Mouse (Mus musculus): ENCODE measurements around the gene Tnfsf12. TPM values are rescaled to one million over a fixed set of nuclear protein-coding genes. Genes with fewer than 3 reads are reported as not detected.
"Not testable (repeated sequence)": the region's sequence is repeated elsewhere in the genome, so short reads cannot be mapped to it uniquely, and the experiment has no call there.

Gene Tnfsf12
- polyA plus RNA-seq (2015; fragmentation: Nextera tagmentation; extraction: Ambion mirVana) = 6.9 and 9.7 TPM in 2 replicates

GRCm38 (mm10) chr11:69695361-69696181 is at the start of gene Tnfsf12, which contains the start of gene Tnfsfm13:
Gene Tnfsf12 (minus strand): TSS chr11:69695849.
Gene Tnfsfm13 (minus strand): TSS chr11:69696098.
- peak within 1 kb of the TSS; percentile 89 for H3K27ac ChIP-seq (replicated peaks)

GRCm38 (mm10) chr11:69731408-69731807 is 35.8 kb upstream of the Tnfsf12 start:
- ATAC-seq (ENCODE audit: low FRiP score, low TSS enrichment); H3K4me3 ChIP-seq (ENCODE audit: low read depth, low read length); H3K9ac ChIP-seq (ENCODE audit: low read length); DNase-seq (ENCODE audit: low spot score); H3K4me2 ChIP-seq (replicated peaks; ENCODE audit: low read depth); H3K27me3 ChIP-seq (ENCODE audit: control insufficient read depth, insufficient read depth, low read length); H3K27ac ChIP-seq (replicated peaks); H3K9me3 ChIP-seq (ENCODE audit: control insufficient read depth, low read length); H3K4me1 ChIP-seq (replicated peaks; ENCODE audit: control insufficient read depth, insufficient read depth): not testable (repeated sequence)
- 61% methylated on average over 3 of the region's 3 CpGs for WGBS
- peak; percentile 55 for TF ChIP-seq CTCF (IDR thresholded peaks at IDR 0.05; ENCODE audit: low read depth)
- H3K36me3 ChIP-seq (ENCODE audit: control insufficient read depth, insufficient read depth, low read length) = peaks cover 20% of the 10 kb centered on the region

More at GRCm38 (mm10) chr11:69695361-69696181, at the start of gene Tnfsf12, which contains the start of gene Tnfsfm13:
- WGBS = 3% methylated on average over 34 of the region's 41 CpGs
- ATAC-seq (ENCODE audit: low FRiP score, low TSS enrichment) (peak; percentile 75), DNase-seq (ENCODE audit: low spot score) (peak; percentile 65)
- peak within 1 kb of the TSS; percentile 84 for H3K4me2 ChIP-seq (replicated peaks; ENCODE audit: low read depth)
- no peaks in the 10 kb centered on the region for H3K4me1 ChIP-seq (replicated peaks; ENCODE audit: control insufficient read depth, insufficient read depth)
- peak within 1 kb of the TSS; percentile 80 for H3K9ac ChIP-seq (ENCODE audit: low read length)
- no peaks in the 10 kb centered on the region for H3K36me3 ChIP-seq (ENCODE audit: control insufficient read depth, insufficient read depth, low read length)
- no peaks in the 10 kb centered on the region for H3K27me3 ChIP-seq (ENCODE audit: control insufficient read depth, insufficient read depth, low read length)
- TF ChIP-seq EP300 (optimal IDR thresholded peaks at IDR 0.05) = no peak
- TF ChIP-seq CTCF (IDR thresholded peaks at IDR 0.05; ENCODE audit: low read depth) = peak; percentile 40
- H3K9me3 ChIP-seq (ENCODE audit: control insufficient read depth, low read length) = no peaks in the 10 kb centered on the region
- peak within 1 kb of the TSS; percentile 61 for H3K4me3 ChIP-seq (ENCODE audit: low read depth, low read length)

DNA sequence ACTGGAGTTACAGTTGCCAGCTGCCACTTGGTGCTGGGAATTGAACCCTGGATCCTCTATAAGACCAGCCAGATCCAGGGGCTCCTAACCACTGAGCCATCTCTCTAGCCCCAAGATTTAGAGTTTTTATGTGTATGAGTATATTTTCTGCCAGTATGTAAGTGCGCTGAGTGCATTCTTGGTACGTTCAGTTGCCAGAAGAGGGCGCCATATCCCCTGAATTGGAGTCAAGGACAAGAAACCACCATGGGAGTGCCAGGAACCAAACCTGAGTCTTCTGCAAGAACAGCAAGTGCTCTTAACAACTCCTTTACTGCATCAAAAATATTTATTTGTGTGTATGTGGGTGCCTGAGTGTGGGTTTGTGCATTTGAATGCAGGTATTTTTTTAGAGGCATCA is 33.4 kb upstream of the Tnfsf12 start:
- Histone ChIP-seq H3K9me3 (ENCODE audit: control insufficient read depth, low read length) (no peaks in the 10 kb centered on the region), H3K4me2 (replicated peaks; ENCODE audit: low read depth) (no peak overlapping the region), H3K4me1 (replicated peaks; ENCODE audit: control insufficient read depth, insufficient read depth) (no peaks in the 10 kb centered on the region), H3K36me3 (ENCODE audit: control insufficient read depth, insufficient read depth, low read length) (peaks cover 2% of the 10 kb centered on the region; the same call in 1 of the 2 replicates), H3K9ac (ENCODE audit: low read length) (no peak overlapping the region), H3K4me3 (ENCODE audit: low read depth, low read length) (no peak overlapping the region), H3K27me3 (ENCODE audit: control insufficient read depth, insufficient read depth, low read length) (no peaks in the 10 kb centered on the region), H3K27ac (replicated peaks) (no peak overlapping the region)
- TF ChIP-seq CTCF (IDR thresholded peaks at IDR 0.05; ENCODE audit: low read depth) (peak; percentile 71), EP300 (optimal IDR thresholded peaks at IDR 0.05) (no peak)
- 26% methylated on average over 3 of the region's 3 CpGs for WGBS
- DNase-seq (ENCODE audit: low spot score) = peak; percentile 74
- ATAC-seq (ENCODE audit: low FRiP score, low TSS enrichment) = no peak

DNA sequence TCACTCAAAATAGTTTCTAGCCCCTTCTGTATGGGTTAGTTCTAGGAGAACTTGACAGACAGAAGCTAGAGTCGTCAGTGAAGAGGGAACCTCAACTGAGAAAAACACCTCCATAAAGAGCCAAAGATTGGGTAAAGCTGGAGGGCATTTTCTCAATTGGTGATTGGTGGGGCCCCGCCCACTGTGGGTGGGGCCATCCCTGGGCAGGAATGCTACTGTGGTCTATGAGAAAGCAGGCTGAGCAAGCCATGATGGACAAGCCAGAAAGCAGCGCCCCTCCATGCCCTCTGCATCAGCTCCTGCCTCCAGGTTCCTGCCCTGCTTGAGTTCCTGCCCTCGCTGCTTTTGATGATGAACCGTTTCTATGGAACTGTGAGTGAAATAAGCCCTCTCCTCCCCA is 30.3 kb upstream of the Tnfsf12 start:
- Histone ChIP-seq H3K4me3 (ENCODE audit: low read depth, low read length) (no peak overlapping the region), H3K9me3 (ENCODE audit: control insufficient read depth, low read length) (no peaks in the 10 kb centered on the region), H3K4me1 (replicated peaks; ENCODE audit: control insufficient read depth, insufficient read depth) (no peaks in the 10 kb centered on the region), H3K27ac (replicated peaks) (no peak overlapping the region), H3K9ac (ENCODE audit: low read length) (no peak overlapping the region), H3K36me3 (ENCODE audit: control insufficient read depth, insufficient read depth, low read length) (no peaks in the 10 kb centered on the region), H3K4me2 (replicated peaks; ENCODE audit: low read depth) (no peak overlapping the region), H3K27me3 (ENCODE audit: control insufficient read depth, insufficient read depth, low read length) (no peaks in the 10 kb centered on the region)
- no peak for DNase-seq (ENCODE audit: low spot score)
- no peak for ATAC-seq (ENCODE audit: low FRiP score, low TSS enrichment)
- TF ChIP-seq CTCF (IDR thresholded peaks at IDR 0.05; ENCODE audit: low read depth) (no peak), EP300 (optimal IDR thresholded peaks at IDR 0.05) (no peak)
- 34% methylated on average over 5 of the region's 5 CpGs for WGBS

DNA sequence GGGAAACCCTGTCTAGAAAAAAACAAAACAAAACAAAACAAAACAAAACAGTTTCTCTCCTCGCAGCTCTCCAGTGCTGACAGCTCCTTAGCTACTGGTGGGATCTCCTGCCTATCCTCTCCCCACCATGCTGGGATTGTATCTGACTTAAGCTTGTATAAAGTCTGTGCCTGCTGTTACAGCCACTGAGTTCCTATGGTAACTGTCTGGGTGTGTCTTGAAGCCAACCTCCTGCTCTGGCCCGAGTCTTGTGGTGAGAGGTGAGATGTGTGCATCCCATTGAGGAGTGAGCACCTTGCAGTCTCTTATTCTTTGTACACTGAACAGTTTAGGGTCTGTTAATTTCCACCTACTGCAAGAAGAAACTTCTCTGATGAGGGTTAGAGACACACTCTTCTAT is 27.4 kb upstream of the Tnfsf12 start:
- Histone ChIP-seq H3K4me3 (ENCODE audit: low read depth, low read length) (no peak overlapping the region), H3K4me2 (replicated peaks; ENCODE audit: low read depth) (no peak overlapping the region), H3K9ac (ENCODE audit: low read length) (no peak overlapping the region), H3K36me3 (ENCODE audit: control insufficient read depth, insufficient read depth, low read length) (no peaks in the 10 kb centered on the region), H3K9me3 (ENCODE audit: control insufficient read depth, low read length) (no peaks in the 10 kb centered on the region), H3K27ac (replicated peaks) (no peak overlapping the region), H3K27me3 (ENCODE audit: control insufficient read depth, insufficient read depth, low read length) (no peaks in the 10 kb centered on the region), H3K4me1 (replicated peaks; ENCODE audit: control insufficient read depth, insufficient read depth) (no peaks in the 10 kb centered on the region)
- no peak for DNase-seq (ENCODE audit: low spot score)
- no peak for ATAC-seq (ENCODE audit: low FRiP score, low TSS enrichment)
- TF ChIP-seq CTCF (IDR thresholded peaks at IDR 0.05; ENCODE audit: low read depth) (no peak), EP300 (optimal IDR thresholded peaks at IDR 0.05) (no peak)
- 40% methylated on average over 2 of the region's 2 CpGs for WGBS

DNA sequence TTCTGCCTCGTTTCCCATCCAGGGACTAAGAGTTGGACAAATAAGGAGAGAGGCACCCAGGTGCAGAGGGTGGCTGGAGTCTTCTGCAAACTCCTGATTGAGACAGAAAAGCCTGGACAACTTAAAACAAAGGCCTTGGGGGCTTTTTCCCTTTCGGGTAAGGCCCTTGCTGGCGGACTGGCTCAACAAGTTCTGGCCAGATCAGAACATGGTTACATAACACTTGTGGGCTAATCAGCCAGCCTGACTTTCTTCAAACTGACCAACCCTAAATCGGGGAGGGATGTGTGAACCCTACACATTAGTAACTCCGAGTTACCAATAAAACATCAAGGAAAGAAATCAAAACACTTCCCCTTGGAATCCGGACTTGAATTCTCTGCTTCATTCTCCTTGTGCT is 25.2 kb upstream of the Tnfsf12 start:
- Histone ChIP-seq H3K9me3 (ENCODE audit: control insufficient read depth, low read length) (no peaks in the 10 kb centered on the region), H3K4me2 (replicated peaks; ENCODE audit: low read depth) (no peak overlapping the region), H3K27ac (replicated peaks) (no peak overlapping the region), H3K4me1 (replicated peaks; ENCODE audit: control insufficient read depth, insufficient read depth) (no peaks in the 10 kb centered on the region), H3K9ac (ENCODE audit: low read length) (no peak overlapping the region), H3K27me3 (ENCODE audit: control insufficient read depth, insufficient read depth, low read length) (no peaks in the 10 kb centered on the region), H3K4me3 (ENCODE audit: low read depth, low read length) (no peak overlapping the region), H3K36me3 (ENCODE audit: control insufficient read depth, insufficient read depth, low read length) (no peaks in the 10 kb centered on the region)
- peak; percentile 44 for DNase-seq (ENCODE audit: low spot score)
- no peak for TF ChIP-seq EP300 (optimal IDR thresholded peaks at IDR 0.05)
- TF ChIP-seq CTCF (IDR thresholded peaks at IDR 0.05; ENCODE audit: low read depth) = no peak
- WGBS = 47% methylated on average over 6 of the region's 6 CpGs
- ATAC-seq (ENCODE audit: low FRiP score, low TSS enrichment) = no peak

Data from stomach, postnatal 0 days (tissue).